Mouse (Mus musculus): ENCODE results near the gene Pan3.

The Pan3 gene

DNA sequence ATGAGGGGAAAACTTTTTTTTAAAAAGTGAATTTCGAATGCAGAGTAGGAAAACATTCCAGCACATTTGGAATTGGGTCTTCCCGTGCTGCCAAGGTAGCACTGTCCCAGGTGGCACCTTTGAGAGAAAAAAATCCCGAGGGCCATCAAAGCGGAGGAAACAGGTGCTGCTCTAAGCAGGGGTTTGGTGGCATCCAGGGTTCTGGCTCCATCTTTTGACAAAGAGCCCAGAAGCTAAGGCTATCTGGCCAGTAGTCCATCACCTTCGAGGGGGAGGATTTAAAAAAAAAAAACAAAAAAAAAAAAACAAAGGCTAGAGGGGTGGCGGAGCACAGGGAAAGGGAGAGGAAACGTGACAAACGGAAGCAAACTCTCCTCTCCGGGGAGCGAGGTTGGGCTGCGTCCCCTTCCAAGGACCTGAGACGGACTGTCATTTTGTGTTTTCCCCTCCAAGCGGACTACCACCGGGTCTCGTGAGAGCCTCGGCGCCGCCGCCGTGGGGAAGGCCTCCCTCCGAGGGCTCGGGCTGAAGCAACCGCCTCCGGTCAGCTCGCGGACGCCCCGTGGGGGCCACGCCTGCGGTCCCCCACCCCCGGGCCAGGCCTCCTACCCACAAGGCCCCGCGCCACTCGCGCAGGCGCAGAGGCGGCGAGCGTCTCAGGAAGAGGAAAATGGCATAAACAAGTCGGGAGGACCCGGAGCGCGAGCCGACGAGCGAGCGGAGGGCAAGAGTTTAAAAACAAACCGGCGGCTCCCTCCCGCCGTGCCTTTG lies at the start of gene Pan3:
Gene Pan3 (plus strand): TSS at position 627 of the 771 bp plus-strand sequence.
- DNase-seq (ENCODE audit: extremely low spot score): peak; percentile 94

DNA sequence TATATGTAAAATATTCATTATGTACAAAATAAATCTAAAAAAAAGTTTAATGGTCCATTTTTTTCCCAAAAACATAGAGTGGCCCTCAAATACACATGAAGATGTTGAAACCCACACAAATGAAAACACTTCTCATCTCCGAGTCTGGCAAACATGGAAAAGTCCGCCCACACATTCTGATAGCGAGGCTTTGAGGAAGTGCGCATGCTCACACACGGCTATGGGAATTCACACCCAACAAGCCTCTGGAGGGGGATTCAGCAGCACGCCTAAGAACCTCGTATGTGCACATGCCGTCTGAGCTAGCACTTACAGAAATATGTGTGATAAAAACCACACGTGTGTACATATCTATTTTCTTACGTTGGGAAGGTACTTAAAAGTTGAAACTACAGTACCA lies 48.6 kb upstream of the Pan3 start:
- no peak for DNase-seq (ENCODE audit: extremely low spot score)

DNA sequence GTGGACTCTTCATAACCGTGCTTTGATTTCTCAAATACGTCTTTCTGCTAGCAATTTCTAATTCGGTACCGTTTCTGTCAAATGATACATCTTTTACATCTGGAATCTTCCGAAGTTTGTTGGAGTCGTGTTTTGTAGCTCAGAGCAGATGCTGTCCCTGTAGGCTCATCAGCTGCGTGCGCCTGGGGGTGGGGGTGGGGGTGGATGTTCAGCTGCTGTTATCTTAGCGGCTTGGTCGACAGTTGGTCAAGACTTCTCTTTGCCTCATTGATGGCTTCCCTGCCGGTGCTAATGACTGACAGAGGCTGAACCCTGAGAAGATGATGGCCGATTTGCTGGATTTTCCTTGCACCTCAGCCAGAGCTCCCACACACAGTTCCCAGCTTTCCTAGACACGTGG lies 43.1 kb upstream of the Pan3 start:
- DNase-seq (ENCODE audit: extremely low spot score): no peak

DNA sequence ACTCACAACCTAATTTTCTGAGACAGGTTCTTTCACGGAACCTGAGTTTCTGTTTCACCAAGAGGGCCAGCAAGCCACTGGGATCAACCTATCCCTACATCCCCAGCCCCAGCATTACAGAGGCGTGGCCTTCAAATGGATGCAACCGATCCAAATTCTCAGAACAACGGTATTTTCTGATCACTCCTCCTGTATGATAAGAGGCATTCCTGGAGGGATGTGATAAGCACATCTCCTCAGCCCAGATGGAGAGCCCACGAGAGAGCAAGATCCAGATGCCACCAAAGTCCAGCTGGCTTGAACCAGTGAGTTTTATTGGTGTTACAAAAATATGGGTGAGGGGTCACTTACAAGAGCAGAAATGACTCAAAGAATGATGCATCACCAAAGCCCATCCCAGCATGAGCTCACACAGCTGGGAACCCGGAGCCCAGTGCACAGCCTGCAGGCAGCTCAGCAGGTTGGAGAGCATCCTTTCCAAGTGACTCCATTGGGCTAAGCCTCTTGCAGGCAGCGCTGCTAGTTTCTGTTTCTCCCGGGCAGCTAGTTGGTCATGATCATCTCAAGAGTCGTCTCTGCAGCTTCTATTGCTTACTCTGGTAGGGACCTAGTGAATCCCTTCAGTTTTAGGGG lies 41.5 kb upstream of the Pan3 start:
- DNase-seq (ENCODE audit: extremely low spot score): no peak

DNA sequence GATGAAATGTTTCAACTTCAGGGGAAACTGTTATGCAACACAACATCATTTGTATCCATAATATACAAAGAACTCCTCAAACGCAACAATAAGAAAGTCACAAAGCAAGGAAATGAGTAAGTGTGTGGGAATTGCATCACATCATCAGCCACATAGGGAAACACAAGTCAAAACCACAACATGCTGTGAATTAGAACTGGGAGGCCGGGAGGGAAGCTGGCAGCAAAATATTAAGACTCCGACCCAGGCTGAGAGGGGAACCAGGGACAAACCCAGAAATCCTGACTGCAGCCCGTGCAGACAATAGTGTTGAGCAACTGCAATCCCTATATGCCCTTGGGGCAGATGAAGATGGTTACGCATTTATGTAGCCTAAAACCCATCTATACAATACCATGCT lies 40.9 kb upstream of the Pan3 start:
- DNase-seq (ENCODE audit: extremely low spot score): no peak

DNA sequence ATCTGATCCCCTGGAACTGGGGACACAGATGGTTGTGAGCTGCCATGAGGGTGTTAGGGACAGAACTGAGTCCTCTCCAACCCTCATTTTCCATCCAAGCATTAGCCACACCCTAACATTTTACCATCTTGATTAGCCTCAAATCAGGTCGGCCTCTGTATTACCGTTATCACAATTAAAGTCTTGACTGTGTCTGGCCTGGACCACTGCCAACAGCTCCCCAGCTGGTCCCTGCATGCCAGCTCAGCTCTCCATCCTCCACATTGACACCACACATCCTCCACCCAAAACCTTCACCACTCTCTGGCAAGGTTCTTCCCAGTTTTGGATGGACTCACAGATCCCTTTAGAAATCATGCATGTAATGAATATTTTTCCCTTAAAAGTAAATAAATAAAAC lies 39.2 kb upstream of the Pan3 start:
- DNase-seq (ENCODE audit: extremely low spot score): no peak

DNA sequence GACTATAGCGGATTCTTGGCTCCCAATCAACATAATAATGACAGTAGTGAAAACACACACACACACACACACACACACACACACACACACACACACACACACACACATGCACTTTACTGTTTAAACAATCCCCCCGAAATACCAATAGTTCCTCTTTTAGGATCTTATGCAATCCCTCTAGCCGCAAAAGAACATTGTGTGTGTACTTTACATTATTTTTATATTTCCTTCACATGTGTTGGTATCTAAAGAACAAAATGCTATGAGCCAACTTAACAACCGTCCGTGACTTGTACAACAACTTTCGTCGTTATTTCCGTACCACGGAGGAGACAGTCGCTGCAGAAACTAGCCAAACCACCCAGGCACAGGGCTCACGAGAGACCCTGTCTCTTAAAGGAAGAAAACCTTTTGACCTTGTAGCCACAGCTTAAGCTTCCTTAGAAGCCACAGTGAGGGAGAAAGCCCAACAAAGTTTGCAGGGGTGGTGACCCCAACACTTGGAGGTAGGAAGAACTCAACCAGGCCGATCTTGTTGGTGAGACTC lies 37.2 kb upstream of the Pan3 start:
- DNase-seq (ENCODE audit: extremely low spot score): no peak

DNA sequence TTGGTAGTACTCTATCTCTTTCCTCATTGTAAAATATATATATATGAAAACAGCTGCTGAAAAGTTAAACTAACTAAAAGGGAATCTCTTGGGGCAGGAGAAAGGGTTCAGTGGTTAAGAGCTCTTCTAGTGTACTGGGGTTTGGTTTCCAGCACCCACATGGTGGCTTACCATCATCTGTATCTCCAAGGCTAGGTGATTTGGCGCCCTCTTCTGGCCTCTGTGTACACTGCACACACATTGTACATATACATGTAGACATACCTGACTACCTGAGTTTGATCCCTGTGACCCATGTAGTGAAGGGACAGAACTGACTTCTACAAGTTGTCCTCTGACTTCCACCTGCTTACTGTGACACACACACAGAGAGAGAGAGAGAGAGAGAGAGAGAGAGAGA lies 34.9 kb upstream of the Pan3 start:
- DNase-seq (ENCODE audit: extremely low spot score): no peak

DNA sequence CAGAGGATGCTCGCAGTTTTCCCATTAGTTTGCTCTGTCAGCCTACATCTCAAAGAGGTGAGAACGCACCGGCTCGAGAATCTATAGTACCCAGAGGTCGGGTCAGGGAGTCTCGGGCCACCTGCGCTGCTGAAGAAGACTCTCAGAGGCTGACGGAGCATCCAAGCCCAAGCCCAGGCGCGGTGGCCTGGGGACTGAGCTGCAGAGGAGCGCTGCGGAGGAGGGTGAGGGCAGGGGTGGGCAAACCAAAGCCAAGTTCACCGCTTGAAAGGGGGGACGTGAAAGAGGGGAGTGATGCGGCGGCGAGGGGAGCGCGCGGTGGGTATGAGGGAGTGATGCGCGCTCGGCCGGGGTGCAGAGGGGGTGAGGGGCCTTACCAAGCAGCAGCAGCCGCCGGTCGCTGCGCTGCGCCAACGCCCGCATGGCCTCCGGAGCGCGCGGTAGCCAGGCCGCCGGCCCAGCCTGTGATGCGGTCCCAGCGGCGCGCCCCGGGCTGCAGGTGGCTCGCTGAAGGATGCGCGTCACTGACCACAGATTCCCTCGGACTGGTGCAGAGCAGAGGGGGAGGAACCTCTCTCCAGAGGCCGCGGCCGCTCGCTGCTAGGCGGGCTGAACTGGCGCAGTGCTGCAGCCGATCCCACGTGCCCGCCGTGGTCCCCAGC lies 30.0 kb upstream of the Pan3 start, which contains the start of gene Flt3:
Gene Flt3 (minus strand): TSS at position 647 of the 662 bp plus-strand sequence.
- peak; percentile 53 for DNase-seq (ENCODE audit: extremely low spot score)

DNA sequence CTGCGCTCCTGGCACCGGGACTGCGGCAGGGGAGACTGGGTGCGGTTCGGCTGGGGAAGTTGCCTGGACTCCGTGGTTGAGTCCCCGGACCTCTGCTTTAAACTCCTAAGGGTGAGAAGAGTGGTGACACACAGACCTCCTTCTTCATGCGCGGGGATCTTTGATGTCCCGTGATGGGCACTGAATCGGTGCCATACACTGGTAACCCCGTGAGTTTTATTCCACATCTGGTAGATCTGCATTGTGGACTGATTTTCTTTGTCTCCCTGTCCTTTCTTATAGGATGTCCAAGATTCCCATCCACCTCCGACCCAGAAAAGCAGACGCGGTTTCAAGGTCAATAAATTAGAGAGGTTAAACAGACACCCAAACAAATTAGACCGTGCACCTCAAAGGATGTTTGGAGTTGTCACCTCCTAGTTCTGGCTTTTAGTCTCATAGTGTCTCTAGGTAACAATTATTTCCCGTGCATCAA lies 29.4 kb upstream of the Pan3 start:
- no peak for DNase-seq (ENCODE audit: extremely low spot score)

DNA sequence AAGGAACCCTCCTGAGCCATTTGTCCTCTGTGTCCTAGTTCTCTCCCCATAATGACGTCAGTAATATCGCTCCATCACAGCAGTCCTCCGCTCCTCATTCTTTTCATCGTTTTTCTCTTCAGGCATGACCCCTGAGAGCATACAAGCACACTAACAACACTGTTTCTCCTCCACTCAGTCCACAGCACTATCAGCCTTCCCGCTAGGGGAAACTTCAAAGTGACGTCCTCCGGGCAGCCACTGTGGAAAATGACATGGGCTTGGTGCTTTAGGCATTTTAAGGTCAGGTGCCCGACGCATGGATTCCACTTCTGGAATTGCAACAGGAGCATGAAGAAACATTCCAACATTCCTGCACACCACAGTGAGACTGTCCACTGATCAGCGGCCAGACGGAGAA lies 28.9 kb upstream of the Pan3 start:
- DNase-seq (ENCODE audit: extremely low spot score): no peak

DNA sequence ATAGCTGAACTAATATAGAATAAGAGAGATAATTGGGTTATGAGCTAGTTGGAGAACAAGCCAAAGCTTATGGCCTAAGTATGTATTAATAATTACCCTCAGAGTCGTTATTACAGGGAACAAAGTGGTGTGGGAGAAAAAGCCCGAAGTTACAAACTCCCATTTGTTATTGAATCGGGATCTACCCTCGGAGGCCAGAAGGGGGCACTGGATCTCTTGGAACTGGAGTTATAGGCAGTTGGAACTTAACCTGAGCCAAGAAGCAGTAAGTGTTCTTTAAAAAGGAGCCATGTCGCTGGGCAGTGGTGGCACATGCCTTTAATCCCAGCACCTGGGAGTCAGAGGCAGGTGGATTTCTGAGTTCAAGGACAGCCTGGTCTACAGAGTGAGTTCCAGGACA lies 27.5 kb upstream of the Pan3 start:
- DNase-seq (ENCODE audit: extremely low spot score): peak; percentile 46

DNA sequence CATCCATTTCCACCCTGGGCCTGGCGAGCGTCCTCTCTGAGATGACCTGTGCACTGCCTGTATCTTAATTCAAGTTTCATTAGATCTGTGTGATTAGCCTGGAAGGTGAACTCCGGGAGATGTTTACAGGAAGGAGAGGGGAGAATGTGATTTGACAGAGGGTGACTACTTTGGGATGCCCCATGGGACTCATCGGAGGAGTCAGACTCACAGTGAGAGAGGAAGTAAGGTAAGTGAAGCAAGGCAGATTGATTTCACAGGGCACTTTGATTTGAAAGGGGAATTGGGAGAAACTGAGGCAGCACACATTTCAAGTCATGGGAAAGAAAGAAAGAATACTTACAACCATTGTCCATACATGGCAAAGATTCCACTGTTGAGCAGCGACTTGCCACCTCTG lies 23.8 kb upstream of the Pan3 start:
- DNase-seq (ENCODE audit: extremely low spot score): no peak

DNA sequence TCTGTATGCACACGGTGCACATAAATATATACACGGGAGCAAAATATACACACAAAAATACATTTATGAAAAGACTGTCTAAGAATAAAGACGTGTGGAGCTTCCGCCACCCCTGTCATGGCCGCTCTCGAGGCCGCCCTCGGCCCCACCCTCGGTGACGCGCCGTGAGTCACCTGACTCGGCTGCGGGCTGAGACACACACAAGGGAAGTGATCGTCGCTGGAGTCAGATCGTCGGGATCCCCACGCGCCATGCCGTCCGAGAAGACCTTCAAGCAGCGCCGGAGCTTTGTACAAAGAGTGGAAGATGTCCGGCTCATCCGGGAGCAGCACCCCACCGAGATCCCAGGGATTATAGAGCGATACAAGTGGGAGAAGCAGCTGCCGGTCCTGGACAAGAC lies 21.2 kb upstream of the Pan3 start:
- DNase-seq (ENCODE audit: extremely low spot score): no peak

DNA sequence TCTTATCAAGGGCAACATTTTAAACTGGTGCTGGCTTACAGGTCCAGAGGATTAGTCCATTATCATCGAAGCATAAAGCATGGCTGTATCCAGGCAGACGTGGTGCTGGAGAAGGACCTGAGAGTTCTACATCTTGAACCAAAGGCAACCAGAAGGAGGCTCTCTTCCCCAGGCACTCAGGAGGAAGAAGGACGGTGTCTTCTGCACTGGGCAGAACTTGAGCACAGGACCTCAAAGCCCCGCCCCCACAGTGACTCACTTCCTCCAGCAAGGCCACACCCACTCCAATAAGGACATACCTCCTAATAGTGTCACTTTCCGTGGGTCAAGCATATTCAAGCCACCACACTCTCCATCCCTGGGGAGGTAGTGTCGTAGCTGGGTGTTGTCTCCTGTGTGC lies 19.4 kb upstream of the Pan3 start:
- no peak for DNase-seq (ENCODE audit: extremely low spot score)

DNA sequence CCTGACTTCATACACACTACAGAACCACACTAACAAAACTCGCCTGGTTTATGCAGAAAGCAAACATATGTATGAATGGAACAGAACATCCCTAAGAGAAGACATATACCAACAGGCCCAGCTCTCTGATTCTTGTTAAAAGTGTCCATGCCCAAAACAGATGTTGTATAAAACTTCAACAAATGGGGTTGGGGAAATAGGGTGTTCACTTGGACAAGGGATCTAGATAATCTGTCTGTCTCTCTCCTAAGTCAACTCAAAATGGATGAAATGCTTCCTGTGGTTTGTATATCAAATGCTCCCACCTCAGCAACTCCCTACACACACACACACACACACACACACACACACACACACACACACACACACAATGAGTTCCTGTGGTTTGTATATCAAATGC lies 12.0 kb upstream of the Pan3 start:
- no peak for DNase-seq (ENCODE audit: extremely low spot score)

DNA sequence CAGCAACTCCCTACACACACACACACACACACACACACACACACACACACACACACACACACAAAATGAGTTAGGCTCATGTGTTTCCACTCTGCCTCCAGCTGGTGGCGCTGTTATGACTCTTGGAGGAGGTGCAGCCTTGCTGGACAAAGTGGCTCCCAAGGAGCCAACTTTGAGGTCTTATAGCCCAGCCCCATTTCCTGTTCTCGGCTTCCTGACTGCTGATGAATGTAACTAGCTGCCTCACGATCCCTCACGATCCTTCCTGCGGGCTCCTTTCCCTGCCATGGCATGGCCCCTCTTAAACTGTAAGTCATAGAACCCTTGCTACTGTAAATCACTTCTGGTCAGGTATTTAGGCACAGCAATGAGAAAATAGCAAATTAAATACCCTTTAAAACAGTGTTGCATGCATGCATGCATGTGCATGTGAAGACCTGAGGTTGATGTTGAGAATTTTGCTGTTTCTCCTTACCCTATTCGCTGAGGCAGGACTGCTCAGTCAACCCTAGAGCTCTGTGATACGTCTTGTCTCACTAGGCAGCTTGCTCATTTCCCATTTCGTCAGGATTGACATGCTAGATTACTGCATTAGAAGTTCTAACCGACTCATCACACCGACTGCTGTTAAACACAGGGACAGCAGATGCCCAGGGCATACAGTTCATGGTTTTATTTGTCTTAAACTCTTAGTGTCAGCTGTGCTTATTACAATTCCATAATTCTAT lies 11.4 kb upstream of the Pan3 start:
- DNase-seq (ENCODE audit: extremely low spot score): no peak

DNA sequence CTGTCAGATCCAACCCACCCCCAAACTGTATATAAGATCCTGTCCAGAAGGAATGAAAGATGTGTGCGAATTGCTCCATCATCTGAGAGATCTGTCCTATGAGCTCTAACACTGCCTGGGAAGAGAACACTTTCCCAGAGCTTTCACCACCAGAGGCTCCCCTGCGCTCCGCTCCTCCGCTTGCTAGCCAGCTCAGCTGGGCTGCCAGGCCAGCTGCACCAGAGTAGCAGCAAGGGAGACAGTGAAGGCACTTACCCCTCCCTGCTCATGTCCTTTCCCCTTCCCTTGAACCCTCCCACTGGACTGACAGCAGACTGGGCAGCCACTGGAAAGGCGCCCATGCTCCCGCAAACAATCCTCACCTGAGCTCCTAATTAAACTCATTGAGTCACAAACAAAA lies 6.3 kb upstream of the Pan3 start:
- DNase-seq (ENCODE audit: extremely low spot score): no peak

DNA sequence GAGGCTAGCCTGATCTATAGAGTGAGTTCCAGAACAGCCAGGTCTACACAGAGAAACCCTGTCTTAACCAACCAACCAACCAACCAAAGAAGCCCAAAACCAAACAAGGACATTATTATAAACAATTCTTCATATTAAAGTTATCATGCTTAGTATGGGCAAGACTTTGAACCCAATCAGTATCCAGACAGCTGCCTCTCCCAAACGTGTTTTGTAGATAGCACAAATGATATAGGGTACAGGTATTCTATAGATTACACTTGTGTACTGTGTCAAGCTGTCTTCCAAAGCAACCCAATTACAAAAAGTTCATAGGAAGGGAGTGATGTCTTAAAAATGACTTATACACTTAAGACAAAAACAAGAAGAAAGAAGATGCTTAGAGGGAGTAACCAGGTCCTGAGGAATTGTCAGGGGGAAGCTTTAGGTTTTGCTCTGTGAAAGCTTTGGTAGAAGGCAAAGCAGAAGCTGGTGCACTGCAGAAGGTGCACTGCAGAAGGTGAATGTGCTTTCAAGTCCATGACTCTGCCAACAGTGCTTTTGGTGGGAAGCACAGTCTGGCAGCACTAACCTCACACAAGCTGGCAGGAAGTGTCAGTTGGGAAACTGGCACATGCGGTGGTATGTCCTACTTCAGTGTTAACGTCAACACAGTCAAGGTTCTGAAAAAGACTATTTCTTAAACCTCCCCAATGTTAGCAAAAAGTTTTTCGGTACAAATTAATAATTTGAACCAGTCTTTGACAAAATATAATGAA lies 3.7 kb upstream of the Pan3 start:
- no peak for DNase-seq (ENCODE audit: extremely low spot score)

DNA sequence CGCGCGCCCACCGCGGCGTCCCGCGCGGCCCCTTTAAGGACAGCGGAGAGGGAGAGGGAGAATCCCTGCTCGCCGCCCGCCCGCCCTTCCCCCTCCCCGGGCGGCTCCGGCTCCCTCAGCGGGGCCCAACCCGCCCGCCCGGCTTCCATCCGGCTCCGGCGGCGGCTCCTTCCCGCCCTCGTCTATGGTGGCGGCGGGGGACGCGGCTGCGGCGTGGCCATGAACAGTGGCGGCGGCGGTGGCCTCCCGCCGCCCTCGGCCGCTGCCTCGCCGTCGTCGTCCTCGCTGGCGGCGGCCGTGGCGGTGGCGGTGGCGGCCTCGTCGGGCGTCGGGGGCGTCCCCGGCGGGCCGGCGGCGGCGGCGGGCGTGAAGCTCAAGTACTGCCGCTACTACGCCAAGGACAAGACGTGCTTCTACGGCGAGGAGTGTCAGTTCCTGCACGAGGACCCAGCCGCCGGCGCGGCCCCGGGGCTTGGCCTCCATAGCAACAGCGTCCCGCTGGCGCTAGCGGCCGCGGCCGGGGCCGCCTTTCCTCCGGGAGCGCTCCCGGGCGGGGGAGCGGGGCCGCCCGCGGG lies 487 bp downstream of the Pan3 start:
- DNase-seq (ENCODE audit: extremely low spot score): no peak
